Mouse (Mus musculus): ENCODE results near the gene Fras1.

Fras1 gene

DNA sequence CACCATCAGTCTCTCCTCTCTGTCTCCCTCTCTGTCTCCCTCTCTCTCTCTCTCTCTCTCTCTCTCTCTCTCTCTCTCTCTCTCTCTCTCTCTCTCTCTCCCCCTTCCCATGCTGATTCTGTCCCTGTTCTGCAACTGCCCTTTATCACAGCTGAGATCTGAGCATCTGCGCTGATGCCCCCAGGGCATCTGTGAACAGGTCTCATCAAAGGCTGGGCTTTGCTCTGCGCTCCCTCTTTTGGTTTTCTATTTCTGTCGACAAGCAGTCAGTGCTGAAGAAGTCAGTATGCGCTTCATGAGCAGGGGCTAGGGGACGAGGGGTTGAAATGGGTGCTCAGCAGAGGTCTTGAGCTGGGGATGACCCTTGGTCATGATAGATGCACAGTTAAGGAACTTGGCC lies 206.2 kb downstream of the Fras1 start:
- DNase-seq (ENCODE audit: low spot score) = no peak

DNA sequence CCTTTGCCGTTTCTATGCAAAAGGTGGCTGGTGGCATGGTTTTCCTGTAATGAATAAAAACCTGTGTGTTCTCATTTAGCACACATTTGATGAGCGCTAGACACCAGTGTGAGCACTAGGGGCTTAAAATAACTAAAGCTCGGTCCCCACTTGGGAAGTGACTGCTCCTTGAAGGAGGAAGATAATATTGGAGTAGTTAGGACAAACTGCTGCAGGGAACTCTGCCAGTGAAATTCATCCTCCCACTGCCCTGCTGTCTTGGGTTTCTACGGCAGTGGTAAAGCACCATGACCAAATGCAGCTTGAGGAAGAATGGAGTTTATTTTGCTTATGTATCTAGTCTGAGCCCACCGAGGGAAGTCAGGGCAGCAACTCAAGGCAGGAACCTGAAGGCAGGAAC lies 211.0 kb downstream of the Fras1 start:
- DNase-seq (ENCODE audit: low spot score) = no peak

DNA sequence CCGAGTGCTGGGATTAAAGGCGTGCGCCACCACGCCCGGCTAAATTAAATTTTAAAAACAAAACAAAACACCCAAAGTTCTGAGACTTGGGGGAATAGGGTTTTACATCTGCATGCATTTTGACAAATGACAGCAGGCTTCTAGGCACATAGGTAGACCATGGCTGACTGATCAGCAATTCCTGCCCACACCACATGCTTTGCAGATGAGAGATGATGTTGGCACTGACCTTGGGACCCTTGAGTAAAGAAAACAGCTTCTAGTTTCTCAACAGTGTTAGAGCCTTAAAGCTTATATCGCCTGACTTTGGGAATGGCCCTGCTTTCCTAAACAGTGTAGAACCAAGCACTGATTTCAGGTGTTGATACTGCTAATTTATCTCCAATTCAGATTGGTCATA lies 216.9 kb downstream of the Fras1 start:
- DNase-seq (ENCODE audit: low spot score) = no peak

DNA sequence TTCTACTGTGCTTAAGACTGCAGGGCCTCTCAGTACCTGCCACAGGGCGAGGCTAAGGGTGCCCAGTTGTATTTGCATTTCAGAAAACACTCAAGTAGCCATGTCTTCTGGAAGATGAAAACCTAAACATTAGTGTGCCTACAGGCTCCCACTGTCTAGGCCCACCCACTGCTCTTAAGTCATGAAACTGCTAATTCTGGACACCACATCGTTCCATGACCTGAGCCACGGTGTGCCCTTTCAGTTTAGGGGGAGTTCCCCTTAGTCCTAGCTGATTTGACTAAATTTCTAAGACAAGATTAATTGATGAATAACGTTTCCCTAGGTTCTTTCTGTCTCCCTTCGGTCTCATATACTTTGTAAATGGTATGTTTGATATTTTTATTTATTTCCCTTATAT lies 222.0 kb downstream of the Fras1 start:
- no peak for DNase-seq (ENCODE audit: low spot score)

DNA sequence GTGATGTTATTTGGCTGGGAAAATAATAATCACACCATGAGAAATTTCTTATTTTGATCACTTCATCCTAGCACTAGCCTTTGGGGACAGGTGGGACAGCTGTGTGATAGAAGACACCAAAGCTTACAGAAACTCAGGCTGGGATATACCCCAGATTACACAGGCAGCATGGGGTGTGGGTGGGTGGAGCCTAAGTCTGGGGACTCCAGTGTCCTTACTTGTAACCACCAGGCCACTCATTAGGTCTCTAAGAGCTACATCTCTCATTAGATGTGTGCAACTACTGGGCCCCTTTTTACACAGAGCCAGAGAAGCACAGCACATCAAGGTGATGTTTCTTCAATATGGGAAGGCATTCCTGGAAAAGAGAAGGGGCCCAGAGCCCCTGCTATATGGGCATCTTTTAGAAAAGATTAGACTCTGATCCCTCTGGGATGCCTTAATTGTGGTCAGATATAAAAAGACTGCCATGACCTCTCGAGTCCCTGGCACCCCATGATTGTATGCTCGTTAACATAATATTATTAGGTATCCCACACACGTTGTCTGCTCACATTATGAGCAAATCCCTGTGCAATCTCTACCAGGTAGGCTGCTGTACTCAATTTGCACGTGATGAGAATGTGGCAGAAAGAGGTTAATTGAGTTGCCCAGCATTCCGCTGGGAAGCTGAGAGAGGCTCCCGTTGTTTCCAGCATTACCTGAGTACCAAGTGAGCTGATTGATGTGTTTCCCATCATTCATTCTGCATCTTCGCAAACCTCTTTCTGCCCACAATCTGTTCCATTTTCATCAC lies 230.4 kb downstream of the Fras1 start:
- no peak for DNase-seq (ENCODE audit: low spot score)

DNA sequence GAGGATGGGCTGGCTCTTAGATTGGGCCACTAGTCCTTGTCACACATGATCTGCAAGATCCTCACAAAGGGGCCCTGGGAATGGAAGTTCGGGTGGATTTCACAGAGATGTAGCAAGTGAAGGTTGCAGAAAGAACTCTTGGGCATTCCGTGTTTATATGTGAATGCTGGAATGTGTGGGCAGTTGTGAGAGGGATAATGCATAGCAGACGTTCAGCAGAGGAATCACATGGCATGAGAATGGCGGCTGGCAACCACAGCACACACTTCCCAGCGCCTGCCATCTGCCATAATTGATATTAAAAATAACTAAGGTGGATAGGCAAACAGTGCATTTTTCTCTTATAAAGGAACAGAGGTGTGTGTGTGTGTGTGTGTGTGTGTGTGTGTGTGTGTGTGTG lies 234.3 kb downstream of the Fras1 start:
- no peak for DNase-seq (ENCODE audit: low spot score)

DNA sequence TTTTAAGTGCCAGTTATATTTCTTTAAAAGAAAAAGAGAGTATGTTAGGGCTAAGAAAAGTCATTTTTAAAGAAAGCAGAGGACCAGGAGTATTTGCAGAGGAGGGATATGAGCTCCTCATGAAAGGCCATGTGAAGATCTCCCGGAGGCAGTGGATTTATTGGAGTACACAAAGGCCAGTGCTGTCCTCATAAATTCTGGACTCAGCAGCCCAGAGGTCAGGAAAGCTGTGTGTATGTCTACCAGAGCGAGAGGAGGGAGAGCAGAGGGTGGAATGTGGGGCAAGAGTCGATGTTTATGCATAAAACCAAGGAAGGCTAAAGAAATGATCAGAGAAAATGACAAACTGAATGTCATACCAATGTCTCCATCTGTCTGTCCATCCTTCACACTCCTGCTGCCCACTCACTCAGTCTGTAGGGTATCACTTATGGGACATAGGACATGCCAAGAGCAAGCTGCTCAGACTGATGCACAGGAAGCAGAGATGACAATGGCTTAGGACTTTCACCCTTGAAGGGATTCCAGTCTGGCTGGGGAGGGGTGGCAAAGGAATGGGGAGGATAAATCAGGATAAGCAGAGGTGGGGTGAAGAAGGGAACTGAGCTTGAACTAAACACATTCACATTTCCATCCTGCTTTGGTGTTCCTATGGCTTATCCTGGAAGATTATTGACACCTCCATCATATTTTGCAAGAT lies 235.0 kb downstream of the Fras1 start:
- no peak for DNase-seq (ENCODE audit: low spot score)

DNA sequence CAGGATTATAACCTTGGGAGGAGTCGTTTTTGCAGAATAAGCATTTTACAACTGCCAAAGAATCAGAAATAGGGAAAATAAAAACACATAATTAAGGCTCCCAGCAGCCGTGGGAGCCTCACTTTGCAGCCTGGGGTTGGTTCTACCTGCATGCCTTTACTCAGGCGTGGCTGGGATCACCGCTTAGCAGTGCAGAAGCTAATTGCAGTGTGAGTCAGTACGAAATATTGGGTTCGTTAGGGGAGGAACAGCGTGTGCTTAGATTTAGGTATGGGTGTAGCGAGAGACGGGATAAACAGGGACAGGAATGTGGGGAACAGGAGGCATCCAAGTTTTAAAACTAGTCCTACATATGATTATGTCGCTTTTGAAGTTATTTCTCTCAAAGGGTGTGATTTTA lies 238.3 kb downstream of the Fras1 start:
- DNase-seq (ENCODE audit: low spot score) = no peak

DNA sequence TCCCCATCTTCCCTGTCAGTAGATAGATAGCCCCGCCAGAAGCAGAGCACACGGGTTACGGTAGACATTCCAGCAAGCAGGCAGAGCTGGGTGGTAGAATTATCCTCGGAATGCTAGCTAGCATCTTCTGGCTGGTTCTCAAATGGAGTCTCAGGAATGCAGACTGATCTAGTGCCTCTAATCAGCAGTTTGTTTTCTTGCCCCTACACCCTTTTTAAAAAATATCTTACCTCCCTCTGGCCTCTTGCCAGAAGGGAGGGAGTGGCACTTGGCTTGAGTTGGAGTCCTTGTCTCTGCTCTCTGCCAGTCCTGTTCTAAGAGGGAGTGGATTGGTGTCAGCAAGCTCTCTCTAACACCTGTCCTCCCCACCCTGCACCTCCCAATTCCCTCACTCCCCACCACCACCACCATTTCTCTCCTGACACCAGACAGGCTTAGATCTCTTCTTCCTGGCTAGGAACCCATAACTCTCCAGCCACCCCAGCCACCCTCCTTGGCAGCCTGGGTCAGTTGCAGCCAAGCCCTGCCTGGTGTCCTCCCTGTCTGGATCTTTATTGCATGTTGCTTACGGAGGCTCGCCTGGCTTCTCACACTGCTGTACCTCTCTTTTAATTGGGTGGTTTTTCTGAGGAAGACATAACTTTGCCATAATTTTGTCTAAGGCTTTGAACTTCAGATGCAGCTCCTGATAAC lies 243.3 kb downstream of the Fras1 start:
- peak; percentile 43 for DNase-seq (ENCODE audit: low spot score)

DNA sequence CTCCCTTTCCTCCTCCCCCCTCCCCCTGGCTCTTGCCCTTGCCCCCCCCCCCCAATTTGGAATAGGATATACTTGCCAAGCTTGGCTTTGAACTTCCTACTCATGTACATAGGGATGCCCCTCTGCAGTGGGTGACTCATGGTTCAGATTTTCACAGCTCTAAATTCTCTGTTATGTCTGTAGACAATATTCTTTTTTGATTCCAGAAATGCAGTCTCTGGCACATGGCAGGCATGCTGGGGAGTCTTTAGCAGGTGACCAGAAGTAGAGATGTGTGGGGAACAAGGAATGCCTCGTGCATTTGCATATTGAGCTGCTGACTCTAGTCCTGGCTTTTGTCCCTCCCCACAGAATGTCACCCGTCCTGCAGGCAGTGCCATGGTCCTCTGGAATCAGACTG lies 244.3 kb downstream of the Fras1 start:
- no peak for DNase-seq (ENCODE audit: low spot score)

DNA sequence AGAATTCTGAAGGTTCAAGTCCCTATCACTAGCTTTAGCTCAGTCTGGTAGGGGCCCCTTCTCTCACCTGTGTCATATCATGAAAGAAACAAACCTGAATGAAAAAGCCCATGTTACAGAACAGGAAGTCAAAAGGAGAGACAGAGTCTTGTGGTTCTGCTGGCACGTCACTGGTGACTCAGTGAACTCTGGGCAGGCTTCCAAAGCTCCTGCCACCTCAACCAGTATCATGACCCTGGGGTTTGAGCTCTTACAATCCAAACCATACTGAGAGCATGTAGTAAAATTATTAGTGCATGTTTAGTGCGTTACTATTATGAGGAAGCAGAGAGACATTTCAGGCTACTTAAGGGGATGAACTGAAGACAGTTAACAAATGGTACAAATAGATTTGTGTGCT lies 246.5 kb downstream of the Fras1 start:
- no peak for DNase-seq (ENCODE audit: low spot score)

DNA sequence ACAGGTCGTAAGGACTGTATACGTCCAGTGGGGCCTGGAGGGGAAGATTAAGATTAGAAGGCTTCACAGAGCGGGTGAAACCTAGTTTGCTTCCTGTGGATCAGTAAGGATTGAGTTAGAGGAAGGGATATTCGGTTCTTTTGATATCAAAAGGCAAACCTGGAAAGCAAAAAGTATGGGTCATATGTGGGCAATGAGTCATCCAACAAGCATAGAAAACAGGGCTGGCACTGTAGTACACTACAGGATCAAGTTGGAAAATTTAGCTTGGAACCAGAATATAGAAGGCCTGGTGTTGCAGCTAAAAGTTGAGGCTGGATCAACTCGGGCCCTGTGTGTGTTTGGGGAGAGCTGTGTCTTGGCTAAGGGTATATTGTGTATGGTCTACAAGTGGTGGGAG lies 246.9 kb downstream of the Fras1 start:
- DNase-seq (ENCODE audit: low spot score) = no peak

DNA sequence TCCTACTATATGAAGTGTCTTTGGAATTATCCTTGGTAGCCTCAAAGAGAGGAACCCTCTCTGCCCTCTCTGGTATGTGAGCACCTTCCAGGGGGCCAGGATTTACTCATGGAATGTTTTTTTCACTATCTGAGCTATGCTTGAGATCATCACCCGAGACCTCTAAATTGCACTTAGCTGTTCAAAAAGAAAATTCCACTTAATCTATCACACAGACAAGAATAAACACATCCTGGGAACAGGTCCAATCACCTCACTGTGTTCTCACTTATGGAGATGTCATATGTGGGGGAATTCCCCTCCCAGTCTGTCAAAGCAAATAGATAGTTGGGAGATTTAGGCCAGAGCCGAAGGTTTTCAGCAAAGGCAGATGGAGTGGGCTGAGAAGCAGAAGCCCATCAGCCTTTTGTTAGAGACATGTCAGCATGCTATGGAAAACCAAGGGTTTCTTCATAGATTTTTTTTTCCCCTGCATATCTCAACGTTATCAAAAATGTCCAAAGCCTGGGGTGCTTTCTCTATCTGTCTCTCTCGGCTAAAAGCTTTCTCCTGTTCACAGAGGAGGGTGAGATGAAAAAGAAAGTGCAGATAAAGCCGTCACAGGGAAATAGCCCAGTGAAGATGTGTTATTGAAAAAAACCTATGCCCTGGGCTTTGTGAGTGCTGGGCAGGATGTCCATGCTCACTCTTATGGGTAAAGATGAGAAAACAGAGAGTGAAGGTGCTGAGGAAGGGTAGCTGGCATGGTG lies 249.0 kb downstream of the Fras1 start:
- DNase-seq (ENCODE audit: low spot score) = no peak

DNA sequence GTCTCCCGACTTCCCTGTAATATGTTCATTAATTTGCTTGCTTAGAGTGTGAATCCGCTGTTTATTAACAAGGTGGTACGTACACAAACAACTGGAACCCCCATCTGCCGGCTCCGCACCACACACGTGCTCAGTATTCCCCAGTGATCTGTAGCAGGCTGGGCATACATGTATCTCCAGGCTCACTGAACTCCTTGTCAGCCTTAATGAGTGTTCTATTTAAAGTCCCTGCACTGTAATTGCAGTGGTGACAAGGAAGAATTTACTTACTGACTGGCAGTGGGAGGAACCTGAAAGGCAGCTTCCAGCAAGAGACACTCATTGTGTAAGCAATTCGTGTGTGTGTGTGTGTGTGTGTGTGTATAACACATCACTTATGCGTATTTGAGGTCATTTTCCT lies 256.1 kb downstream of the Fras1 start:
- no peak for DNase-seq (ENCODE audit: low spot score)

DNA sequence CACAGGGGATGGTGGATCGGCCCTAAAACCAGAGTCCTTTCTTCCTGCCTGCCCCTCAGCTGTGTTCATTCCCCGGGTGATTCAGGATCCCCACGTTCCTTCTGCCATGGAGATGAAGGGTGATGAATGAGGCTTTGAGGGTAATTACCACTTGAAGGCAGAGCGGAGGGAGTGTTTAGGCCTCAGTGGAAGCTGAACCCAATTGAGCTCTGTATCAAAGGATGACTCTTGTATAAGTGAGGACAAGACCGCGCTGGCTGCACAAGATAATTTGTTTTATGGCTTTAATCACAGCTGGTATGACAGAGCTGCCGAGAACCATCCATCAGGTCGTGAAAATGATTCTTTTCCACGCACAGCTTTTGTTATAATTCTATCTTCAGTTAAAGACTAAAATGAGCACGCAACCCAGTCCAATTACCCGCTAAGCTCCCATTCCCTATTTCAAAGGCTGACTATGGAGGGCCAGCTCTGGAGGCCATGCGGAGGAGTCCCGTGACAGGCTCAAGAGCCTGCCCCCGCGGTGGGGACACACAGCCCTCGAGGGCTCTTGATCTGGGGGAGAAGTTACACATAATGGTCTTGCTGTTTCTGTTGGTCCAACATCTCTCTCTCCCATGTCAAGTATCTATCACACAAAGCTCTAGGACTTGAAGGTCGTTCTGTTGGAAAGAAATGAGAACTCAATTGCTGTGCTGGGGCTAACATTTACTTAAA lies 261.5 kb downstream of the Fras1 start:
- no peak for DNase-seq (ENCODE audit: low spot score)

DNA sequence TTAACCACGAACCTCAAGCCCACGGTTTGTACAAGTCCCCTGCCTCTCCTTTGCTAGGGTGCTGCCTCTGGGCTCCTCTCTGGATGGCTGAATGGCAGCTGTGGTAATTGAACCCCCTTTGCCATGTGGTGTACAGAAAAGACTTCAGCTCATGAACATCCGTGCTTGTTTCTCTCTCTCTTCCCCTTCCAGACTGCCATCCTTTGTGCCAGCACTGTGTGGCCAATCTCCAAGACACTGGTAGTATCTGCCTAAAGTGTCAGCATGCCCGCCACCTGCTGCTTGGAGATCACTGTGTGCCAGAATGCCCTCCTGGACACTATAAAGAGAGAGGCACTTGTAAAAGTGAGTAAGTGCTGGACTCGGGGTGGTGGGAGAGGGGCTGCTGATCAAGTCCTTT lies 262.1 kb downstream of the Fras1 start:
- no peak for DNase-seq (ENCODE audit: low spot score)

DNA sequence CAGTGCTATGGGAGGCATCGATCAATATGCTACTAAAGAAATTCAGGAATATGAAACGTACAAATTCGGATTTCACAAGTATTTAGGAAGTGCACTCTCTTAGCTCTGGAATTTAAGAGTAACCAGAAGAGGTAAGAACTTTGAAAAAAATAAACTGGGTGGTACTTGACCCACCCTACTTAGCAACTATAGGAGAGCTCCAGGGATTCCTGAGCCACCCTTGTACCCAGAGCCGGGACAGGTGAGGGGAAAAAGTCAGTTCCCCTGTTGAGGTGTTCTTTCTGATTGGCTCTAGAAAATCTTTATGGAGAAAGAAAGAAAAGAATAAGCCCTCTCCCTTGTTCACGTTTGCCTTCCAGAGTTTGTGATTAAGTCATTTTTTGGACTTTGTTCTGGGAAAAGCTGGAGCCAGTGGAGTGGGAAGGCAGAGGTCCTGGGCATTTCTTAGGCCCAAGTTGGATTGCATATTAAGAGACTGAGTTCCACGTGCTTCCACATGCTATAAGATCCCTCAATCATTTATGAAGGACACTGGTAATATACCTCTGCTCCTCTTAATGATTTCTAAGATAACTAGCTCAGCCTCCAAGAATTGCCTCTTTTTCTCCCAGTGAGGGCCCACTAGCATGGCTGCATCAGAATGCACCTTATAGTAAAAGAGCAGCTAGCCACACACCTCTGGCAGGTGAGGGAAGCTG lies 265.6 kb downstream of the Fras1 start:
- DNase-seq (ENCODE audit: low spot score) = no peak

DNA sequence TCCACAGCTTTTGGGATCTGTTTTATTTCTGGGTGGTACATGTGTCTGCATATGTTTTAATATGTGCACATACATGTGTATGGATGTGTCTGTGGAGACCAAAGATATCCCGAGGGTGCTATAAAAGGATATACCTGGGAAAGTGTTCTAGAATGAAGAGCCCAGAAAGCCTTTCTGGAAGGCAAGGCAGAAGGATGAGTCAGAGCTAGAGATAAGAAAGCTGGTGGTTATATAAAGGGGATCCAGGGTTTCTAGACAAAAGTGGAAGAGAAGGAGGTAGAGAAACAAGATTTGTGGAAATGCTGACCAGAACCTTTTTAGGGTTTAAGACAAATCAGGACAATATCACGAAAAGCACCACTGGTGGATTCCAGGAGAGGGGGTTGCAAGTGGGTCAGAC lies 267.5 kb downstream of the Fras1 start:
- no peak for DNase-seq (ENCODE audit: low spot score)

DNA sequence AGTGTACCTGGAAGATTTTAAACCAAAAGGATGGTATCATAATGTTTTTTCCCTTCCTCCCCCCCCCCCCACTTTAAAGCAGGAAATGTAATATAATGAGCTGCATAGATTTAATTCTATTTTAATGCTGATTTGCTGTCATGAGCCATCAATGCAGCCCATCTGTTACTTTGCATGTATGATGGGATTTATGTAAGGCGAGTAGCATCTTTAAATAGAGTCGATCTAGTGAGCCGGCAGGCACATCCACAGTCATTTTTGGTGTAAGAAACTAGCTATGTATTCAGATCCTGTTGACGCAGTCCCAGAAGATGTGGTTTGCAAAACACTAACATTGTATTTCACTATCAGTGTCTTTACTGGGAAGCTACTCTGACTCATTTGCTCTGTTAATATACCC lies 301.9 kb downstream of the Fras1 start:
- DNase-seq (ENCODE audit: low spot score) = no peak

DNA sequence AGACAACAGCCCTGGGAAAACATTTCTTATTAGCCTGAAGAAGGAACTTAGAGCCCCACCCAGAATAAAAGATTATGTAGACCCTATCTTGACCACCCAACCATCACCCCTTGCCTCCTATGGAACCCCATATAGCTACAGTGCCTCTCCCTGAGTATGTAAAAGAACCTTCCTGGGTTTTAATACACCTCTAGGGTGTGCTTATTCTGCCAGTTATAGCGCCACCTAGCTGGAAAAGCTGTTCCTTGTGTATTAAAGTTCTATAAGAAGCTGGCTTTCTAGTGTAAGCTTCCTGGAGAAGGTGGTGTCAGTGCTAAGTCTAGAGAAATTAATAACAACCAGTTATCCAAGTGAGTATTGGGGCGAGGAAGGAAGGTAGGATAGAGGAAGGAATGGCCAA lies 303.7 kb downstream of the Fras1 start:
- DNase-seq (ENCODE audit: low spot score) = peak; percentile 49

DNA sequence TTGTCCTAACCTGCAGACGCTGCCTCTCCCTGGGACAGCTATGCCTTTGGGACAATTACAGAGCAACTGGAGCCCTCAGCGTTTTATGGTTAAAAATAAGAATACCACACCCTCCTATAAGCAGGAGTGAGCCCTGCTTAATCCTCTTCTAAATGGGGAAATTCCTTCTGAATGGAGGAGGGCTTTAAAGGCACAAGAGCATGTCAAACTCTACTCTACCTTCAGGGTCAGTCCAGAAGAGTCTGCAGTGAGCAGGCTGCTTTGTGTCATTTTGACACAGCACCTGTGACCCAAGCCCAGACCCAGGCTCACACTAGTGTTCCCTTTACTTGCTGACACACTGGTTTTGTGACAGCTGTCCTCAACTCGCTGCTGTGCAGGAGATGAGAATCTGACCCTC lies 307.3 kb downstream of the Fras1 start:
- DNase-seq (ENCODE audit: low spot score) = no peak

Measured in testis, postnatal 10 days (tissue).